Mouse (Mus musculus) CH12.LX (cell line): ENCODE data around the gene B230104I21Rik. TPM values are rescaled to one million over a fixed set of nuclear protein-coding genes. Genes with fewer than 3 reads are reported as not detected.

Experiments used
- DNase-seq: peaks from one replicate; pipeline ENCODE4 v3.0.0-alpha.2; 2013; ENCODE audit errors: extremely low read depth
- H3K27ac ChIP-seq: 2 replicates; pipeline ENCODE4 v1.5.1; 2012; ENCODE audit warnings: low read depth, mild to moderate bottlenecking, control low read depth, moderate library complexity; ENCODE audit not compliant: insufficient read depth
- H3K27me3 ChIP-seq: replicated peaks from 2 replicates; pipeline ENCODE3; 2012; ENCODE audit warnings: inconsistent platforms
- H3K36me3 ChIP-seq, 2 experiments: replicated peaks in 1 of 2; 2 replicates each; pipeline versions ENCODE3 to v1.6.1; 2012; ENCODE audit warnings: inconsistent platforms in 1 of 2, low read length in 1 of 2, mild to moderate bottlenecking in 1 of 2, mixed read lengths in 1 of 2, moderate library complexity in 1 of 2; ENCODE audit not compliant: control insufficient read depth in 1 of 2, insufficient read depth in 1 of 2
- H3K4me1 ChIP-seq, 2 experiments: 2 replicates each; pipeline ENCODE4 v1.6.1; 2012; ENCODE audit warnings: inconsistent platforms in 1 of 2, moderate library complexity in 1 of 2; ENCODE audit not compliant: insufficient read depth in 2 of 2, control insufficient read depth in 1 of 2
- H3K4me2 ChIP-seq: 2 replicates; pipeline ENCODE4 v1.6.1; 2012; ENCODE audit warnings: low read depth, mild to moderate bottlenecking, control low read depth; ENCODE audit not compliant: poor library complexity, insufficient read depth, severe bottlenecking
- H3K4me3 ChIP-seq, 3 experiments: fragments of 150-350 bp in 1 of 3; sonication (generic) in 1 of 3; replicated peaks in 1 of 3; 2 replicates each; pipeline versions ENCODE3 to v1.5.1; 2011 to 2012; ENCODE audit warnings: low read depth in 2 of 3, low read length in 2 of 3, mild to moderate bottlenecking in 2 of 3, moderate library complexity in 2 of 3, control low read depth in 1 of 3, improper control_type of control experiment in 1 of 3, inconsistent platforms in 1 of 3, mixed read lengths in 1 of 3; ENCODE audit not compliant: poor library complexity in 1 of 3
- H3K79me2 ChIP-seq: replicated peaks from 2 replicates; pipeline ENCODE4 v1.6.1; 2012; ENCODE audit warnings: mild to moderate bottlenecking, moderate library complexity; ENCODE audit not compliant: control insufficient read depth, poor library complexity, insufficient read depth, severe bottlenecking; ENCODE audit errors: extremely low read depth
- H3K9ac ChIP-seq: 2 replicates; pipeline ENCODE4 v1.6.1; 2012; ENCODE audit warnings: low read depth, mild to moderate bottlenecking, control low read depth, moderate library complexity; ENCODE audit not compliant: insufficient read depth
- H3K9me3 ChIP-seq: replicated peaks from 2 replicates; pipeline ENCODE3; 2012; ENCODE audit warnings: low read length, inconsistent platforms, mixed read lengths
- BHLHE40 ChIP-seq: IDR thresholded peaks from 2 replicates; pipeline ENCODE4 v1.6.1; 2011; ENCODE audit warnings: mild to moderate bottlenecking, low read depth, low read length, improper control_type of control experiment
- CHD1 ChIP-seq: IDR thresholded peaks from 2 replicates; pipeline ENCODE4 v1.6.1; 2012; ENCODE audit warnings: low read depth, low read length, improper control_type of control experiment, inconsistent platforms
- CHD2 ChIP-seq: IDR thresholded peaks from 2 replicates; pipeline ENCODE4 v1.6.1; 2011; ENCODE audit warnings: low read length, improper control_type of control experiment
- CTCF ChIP-seq, 2 experiments: IDR thresholded peaks in 1 of 2; conservative IDR thresholded peaks in 1 of 2; 2 replicates each; pipeline ENCODE4 v1.5.1; 2011 to 2012; ENCODE audit warnings: low read depth in 2 of 2, low read length in 2 of 2, improper control_type of control experiment in 1 of 2, inconsistent platforms in 1 of 2, mild to moderate bottlenecking in 1 of 2, moderate library complexity in 1 of 2
- E2F4 ChIP-seq: IDR thresholded peaks from 2 replicates; pipeline ENCODE4 v1.6.1; 2011; ENCODE audit warnings: low read depth, low read length, improper control_type of control experiment; ENCODE audit not compliant: insufficient replicate concordance
- EP300 ChIP-seq: IDR thresholded peaks from 2 replicates; pipeline ENCODE4 v1.6.1; 2011; ENCODE audit warnings: low read length, improper control_type of control experiment
- ETS1 ChIP-seq: conservative IDR thresholded peaks from 2 replicates; pipeline ENCODE4 v1.6.1; 2012; ENCODE audit warnings: low read depth, mild to moderate bottlenecking, inconsistent platforms, low read length, improper control_type of control experiment, moderate library complexity
- IRF4 ChIP-seq: IDR thresholded peaks from 2 replicates; pipeline ENCODE4 v1.6.1; 2014; ENCODE audit warnings: low read depth, mild to moderate bottlenecking, inconsistent platforms, low read length, improper control_type of control experiment
- KAT2A ChIP-seq: IDR thresholded peaks from 2 replicates; pipeline ENCODE4 v1.6.1; 2012; ENCODE audit warnings: low read length, improper control_type of control experiment, inconsistent platforms; ENCODE audit not compliant: insufficient replicate concordance
- MAFK ChIP-seq: IDR thresholded peaks from 2 replicates; pipeline ENCODE4 v1.6.1; 2011; ENCODE audit warnings: low read length, improper control_type of control experiment; ENCODE audit not compliant: insufficient replicate concordance
- MAX ChIP-seq: IDR thresholded peaks from 2 replicates; pipeline ENCODE4 v1.6.1; 2011; ENCODE audit warnings: low read length, improper control_type of control experiment
- MAZ ChIP-seq: IDR thresholded peaks from 2 replicates; pipeline ENCODE4 v1.6.1; 2012; ENCODE audit warnings: low read depth, mild to moderate bottlenecking, inconsistent platforms, low read length, improper control_type of control experiment, moderate library complexity
- MEF2A ChIP-seq: IDR thresholded peaks from 2 replicates; pipeline ENCODE4 v1.6.1; 2014; ENCODE audit warnings: low read depth, mild to moderate bottlenecking, inconsistent platforms, low read length, improper control_type of control experiment, borderline replicate concordance
- MXI1 ChIP-seq: IDR thresholded peaks from 2 replicates; pipeline ENCODE4 v1.6.1; 2011; ENCODE audit warnings: mild to moderate bottlenecking, low read depth, low read length, improper control_type of control experiment
- MYC ChIP-seq: IDR thresholded peaks from 2 replicates; pipeline ENCODE4 v1.6.1; 2011; ENCODE audit warnings: low read depth, mild to moderate bottlenecking, improper control_type of control experiment, low read length
- NRF1 ChIP-seq: IDR thresholded peaks from 2 replicates; pipeline ENCODE4 v1.6.1; 2014; ENCODE audit warnings: low read depth, mild to moderate bottlenecking, inconsistent platforms, low read length, improper control_type of control experiment, moderate library complexity
- PAX5 ChIP-seq: IDR thresholded peaks from 2 replicates; pipeline ENCODE4 v1.6.1; 2012; ENCODE audit warnings: low read length, inconsistent platforms, mixed read lengths
- POLR2A ChIP-seq: IDR thresholded peaks from 2 replicates; pipeline ENCODE4 v1.6.1; 2011; ENCODE audit warnings: low read depth, mild to moderate bottlenecking, improper control_type of control experiment, low read length
- RCOR1 ChIP-seq: conservative IDR thresholded peaks from 2 replicates; pipeline ENCODE4 v1.6.1; 2012; ENCODE audit warnings: low read depth, mild to moderate bottlenecking, inconsistent platforms, low read length, improper control_type of control experiment
- SIN3A ChIP-seq: IDR thresholded peaks from 2 replicates; pipeline ENCODE4 v1.6.1; 2012; ENCODE audit warnings: low read length, improper control_type of control experiment, inconsistent platforms
- USF1 ChIP-seq: IDR thresholded peaks from 2 replicates; pipeline ENCODE4 v1.6.1; 2014; ENCODE audit warnings: low read depth, mild to moderate bottlenecking, inconsistent platforms, low read length, improper control_type of control experiment
- USF2 ChIP-seq: conservative IDR thresholded peaks from 2 replicates; pipeline ENCODE4 v1.6.1; 2011; ENCODE audit warnings: low read depth, low read length, improper control_type of control experiment
- ZMIZ1 ChIP-seq: IDR thresholded peaks from 2 replicates; pipeline ENCODE4 v1.6.1; 2012; ENCODE audit warnings: low read depth, mild to moderate bottlenecking, inconsistent platforms, low read length, improper control_type of control experiment
- dilution Hi-C: fragments of 300-500 bp; cut with MboI; formaldehyde crosslinking; loops from 2 replicates; pipeline ENCODE4 v1.14.3; 2020; ENCODE audit warnings: low sequenced_read_pairs; ENCODE audit not compliant: extremely low pct_unique_long_range_greater_than_20kb, extremely low pct_ligation_motif_present
- in situ Hi-C: fragments of 300-500 bp; cut with MboI; formaldehyde crosslinking; loops from 3 replicates; pipeline ENCODE4 v1.14.3; 2019; ENCODE audit warnings: low sequenced_read_pairs, low pct_ligation_motif_present, low pct_unique_long_range_greater_than_20kb, mixed read lengths
- polyA plus RNA-seq: library from polyadenylated mRNA; unstranded; fragments of >175 nt; gene quantifications from 2 replicates; pipeline ENCODE4 v1.2.1, GENCODE M21; 2012; ENCODE audit warnings: low read depth; ENCODE audit not compliant: insufficient read length
- total RNA-seq, 2 experiments: library from RNA; depleted of rRNA; stranded (reverse); fragments of 300-350 nt in 1 of 2; fragments of >200 nt in 1 of 2; gene quantifications; 2 replicates each; pipeline ENCODE4 v1.2.3; 2012 to 2014

B230104I21Rik gene
- total and polyA plus RNA-seq, 3 experiments = not detected

DNA sequence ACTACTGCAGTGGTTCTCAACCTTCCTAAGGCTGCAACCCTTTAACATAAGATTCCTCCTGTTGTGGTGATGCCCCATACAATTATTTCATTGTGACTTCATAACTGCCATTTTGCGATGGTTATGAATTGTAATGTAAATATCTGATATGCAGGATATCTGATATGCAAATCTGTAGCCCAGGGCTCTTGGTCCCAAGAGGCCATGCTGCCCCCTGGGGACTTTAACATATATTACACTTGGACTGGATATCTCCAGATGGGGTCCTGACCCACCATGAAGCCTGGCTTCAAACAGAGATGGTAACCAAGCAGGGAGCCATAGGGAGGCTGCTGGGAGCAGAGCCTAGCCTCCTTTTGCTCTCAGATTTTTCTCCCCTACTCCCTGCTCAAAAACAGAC lies 56.7 kb downstream of the B230104I21Rik start:
- Histone ChIP-seq H3K4me2 (no peak overlapping the region), H3K27me3 (no peaks in the 10 kb centered on the region), H3K4me3 (no peak overlapping the region), H3K9ac (no peak overlapping the region), H3K9me3 (peaks cover 97% of the 10 kb centered on the region), H3K4me1 (no peaks in the 10 kb centered on the region), H3K79me2 (no peaks in the 10 kb centered on the region), H3K36me3 (no peaks in the 10 kb centered on the region)
- no peak for DNase-seq
- in situ Hi-C loops = no loop called here
- TF ChIP-seq SIN3A (no peak), EP300 (no peak), MYC (no peak), IRF4 (no peak), BHLHE40 (no peak), CHD2 (no peak), MAZ (no peak), ZMIZ1 (no peak), NRF1 (no peak), PAX5 (no peak), USF2 (no peak), MAX (no peak), KAT2A (no peak), POLR2A (no peak), MXI1 (no peak), CHD1 (no peak), ETS1 (no peak), RCOR1 (no peak), USF1 (no peak)
- TF ChIP-seq, all 38 proteins: peak for 0
- dilution Hi-C loops = no loop called here
- no peak overlapping the region for H3K27ac ChIP-seq

DNA sequence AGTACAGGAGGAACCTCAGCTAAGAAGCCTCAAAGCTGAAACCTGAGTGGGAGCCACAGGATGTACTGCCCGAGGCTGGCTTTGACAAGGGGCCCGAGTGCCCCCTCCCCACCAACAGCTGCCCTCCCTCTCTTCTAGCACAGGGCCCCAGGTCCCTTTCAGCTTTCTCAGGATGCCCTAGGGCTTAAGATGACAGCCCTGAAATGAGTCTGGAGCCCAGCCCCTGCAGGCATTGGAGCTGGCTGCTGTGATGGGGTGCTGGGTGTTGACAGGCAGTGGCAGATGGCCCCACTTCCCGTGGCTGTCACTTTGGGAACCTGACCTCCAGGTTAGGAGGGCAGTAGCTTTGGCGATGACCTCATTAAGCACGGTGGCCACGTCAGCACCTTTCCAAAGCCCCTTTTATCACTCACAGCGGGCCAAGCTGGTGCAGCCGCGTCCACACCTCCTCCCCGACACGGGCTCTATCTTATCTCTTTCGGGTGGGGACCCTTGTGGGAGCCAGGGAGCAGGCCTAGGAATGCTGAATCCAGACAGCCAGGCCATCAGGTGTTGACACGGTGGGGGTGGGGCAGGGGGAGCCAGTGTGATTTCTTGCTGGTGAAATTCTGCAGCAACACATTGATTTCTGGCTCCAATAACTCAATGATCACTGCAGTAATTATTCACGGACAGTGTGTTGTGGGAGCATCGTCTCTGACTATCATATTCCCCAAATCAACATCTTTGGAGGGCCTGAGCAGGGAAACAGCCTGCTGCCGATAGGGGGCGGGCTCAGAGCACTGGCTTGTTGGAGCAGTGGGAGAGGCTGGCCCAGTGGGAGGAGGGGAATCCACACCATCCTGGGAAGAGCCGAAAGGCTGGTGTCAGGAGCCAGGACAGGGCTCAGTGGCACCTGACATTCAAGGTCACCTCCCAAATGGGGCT lies 57.5 kb downstream of the B230104I21Rik start:
- H3K36me3 ChIP-seq = no peaks in the 10 kb centered on the region
- H3K4me1 ChIP-seq = no peaks in the 10 kb centered on the region
- no peaks in the 10 kb centered on the region for H3K79me2 ChIP-seq
- no peak for TF ChIP-seq ETS1
- TF ChIP-seq MEF2A = no peak
- TF ChIP-seq CTCF (conservative IDR thresholded peaks at IDR 0.05 in 1 of 2, IDR thresholded peaks at IDR 0.05 in 1 of 2; ENCODE audit: low read depth in 2 of 2, low read length in 2 of 2) = no peak
- no peak for TF ChIP-seq MAFK
- no peak for TF ChIP-seq E2F4
- TF ChIP-seq, all 38 proteins: peak for 0
- Histone ChIP-seq H3K9me3 (peaks cover 92% of the 10 kb centered on the region), H3K27ac (no peak overlapping the region), H3K9ac (no peak overlapping the region), H3K4me2 (no peak overlapping the region), H3K27me3 (no peaks in the 10 kb centered on the region), H3K4me3 (no peak overlapping the region)
- dilution Hi-C loops (no loop called here), in situ Hi-C loops (no loop called here)
- no peak for DNase-seq
